Comparison of ENCODE assay signal across 10 mouse cellular contexts in genomic region chr12:31567535-31567934, GRCm38 (mm10). TPM values are rescaled to one million over a fixed set of nuclear protein-coding genes. Genes with fewer than 3 reads are reported as not detected.
DNase-seq lines count a peak whose midpoint lies in the region; ATAC-seq and TF ChIP-seq lines count a peak whose summit lies in the region.
"Not testable (repeated sequence)": the region's sequence is repeated elsewhere in the genome, so short reads cannot be mapped to it uniquely, and the experiment has no call there.
"Had no signal": no experiment of that assay in that cellular context is flagged by ENCODE, and none has a peak within 500 bp of the region (broad histone marks: within the 10 kb centered on the region; RNA-seq: fewer than 3 reads in every experiment).

No protein-coding gene starts in this region.

- not testable (repeated sequence) for H3K36me3 ChIP-seq in forebrain, embryonic 15.5 days; hindbrain, embryonic 10.5 days; kidney, adult 2 months (ENCODE audit: control insufficient read depth, insufficient read depth, low read length); limb, embryonic 12.5 days; lung, embryonic 16.5 days (ENCODE audit: control insufficient read depth, insufficient read depth, low read length); midbrain, postnatal 0 days (ENCODE audit: insufficient read depth, low read length); thymus, adult 2 months (ENCODE audit: control insufficient read depth, insufficient read depth, low read length)

- not testable (repeated sequence) for TF ChIP-seq POLR2A in kidney, adult 2 months (IDR thresholded peaks at IDR 0.05; ENCODE audit: low read depth, low read length); thymus, adult 2 months (IDR thresholded peaks at IDR 0.05; ENCODE audit: control insufficient read depth, extremely low read depth, insufficient read depth, low read length, poor library complexity)

- not testable (repeated sequence) for H3K9me3 ChIP-seq in forebrain, embryonic 15.5 days; hindbrain, embryonic 10.5 days; limb, embryonic 12.5 days; lung, embryonic 16.5 days (ENCODE audit: control insufficient read depth, low read length); midbrain, postnatal 0 days (ENCODE audit: low read length)

- peak overlapping the region; percentile 30 for H3K4me2 ChIP-seq in forebrain, embryonic 15.5 days (replicated peaks)
- peak overlapping the region; percentile 52 for H3K4me2 ChIP-seq in limb, embryonic 12.5 days
- H3K4me2 ChIP-seq in lung, embryonic 16.5 days (ENCODE audit: low read depth, low read length) = peak overlapping the region; percentile 53
- peak overlapping the region; percentile 15; the same call in 1 of the 2 replicates for H3K4me2 ChIP-seq in midbrain, postnatal 0 days (ENCODE audit: low read depth, low read length, poor library complexity, severe bottlenecking)

- 0 out of 2 replicates have a peak, but pooled peaks have one; percentile 41 for ATAC-seq in forebrain, embryonic 15.5 days (replicated peaks)
- ATAC-seq in limb, embryonic 12.5 days (ENCODE audit: insufficient number of reproducible peaks, insufficient read depth, low FRiP score, low TSS enrichment, low read depth) = 0 out of 2 replicates have a peak, but pooled peaks have one; percentile 56
- ATAC-seq in lung, embryonic 16.5 days (ENCODE audit: low read depth); midbrain, postnatal 0 days (ENCODE audit: low FRiP score): not testable (repeated sequence)

- H3K27me3 ChIP-seq in forebrain, embryonic 15.5 days; hindbrain, embryonic 10.5 days (ENCODE audit: insufficient read depth, poor library complexity, severe bottlenecking); kidney, adult 2 months (replicated peaks; ENCODE audit: control insufficient read depth, insufficient read depth, low read length); limb, embryonic 12.5 days; lung, embryonic 16.5 days (ENCODE audit: control insufficient read depth, insufficient read depth, low read depth, low read length); midbrain, postnatal 0 days (ENCODE audit: insufficient read depth, low read length); thymus, adult 2 months (ENCODE audit: control insufficient read depth, insufficient read depth, low read length): not testable (repeated sequence)

- TF ChIP-seq CTCF in kidney, adult 2 months (conservative IDR thresholded peaks at IDR 0.05; ENCODE audit: insufficient read depth, insufficient read length, low read depth, low read length); midbrain, postnatal 0 days (IDR thresholded peaks at IDR 0.05); thymus, adult 2 months (IDR thresholded peaks at IDR 0.05; ENCODE audit: borderline replicate concordance, control insufficient read depth, extremely low read depth, insufficient read depth, low read length, poor library complexity): not testable (repeated sequence)

- not testable (repeated sequence) for H3K9ac ChIP-seq in forebrain, embryonic 15.5 days (replicated peaks); limb, embryonic 12.5 days (replicated peaks); lung, embryonic 16.5 days (ENCODE audit: low read length); midbrain, postnatal 0 days (replicated peaks; ENCODE audit: low read length, poor library complexity, severe bottlenecking)

- peak overlapping the region; percentile 23 for H3K4me3 ChIP-seq in forebrain, embryonic 15.5 days
- H3K4me3 ChIP-seq in hindbrain, embryonic 10.5 days = peak overlapping the region; percentile 31
- not testable (repeated sequence) for H3K4me3 ChIP-seq in kidney, adult 2 months (ENCODE audit: insufficient read depth, low read depth, low read length); midbrain, postnatal 0 days (ENCODE audit: low read depth, low read length)
- peak overlapping the region; percentile 23 for H3K4me3 ChIP-seq in limb, embryonic 12.5 days (replicated peaks)
- H3K4me3 ChIP-seq in lung, embryonic 16.5 days (ENCODE audit: low read length) = peak overlapping the region; percentile 31
- peak overlapping the region; percentile 14 for H3K4me3 ChIP-seq in thymus, adult 2 months (ENCODE audit: control insufficient read depth, insufficient read depth, low read length)

- WGBS in forebrain, embryonic 15.5 days = 26% methylated on average over 10 of the region's 10 CpGs
- 28% methylated on average over 10 of the region's 10 CpGs for WGBS in hindbrain, embryonic 10.5 days
- WGBS in kidney, adult 2 months = 22% methylated on average over 10 of the region's 10 CpGs
- 18% methylated on average over 10 of the region's 10 CpGs for WGBS in limb, embryonic 12.5 days
- WGBS in lung, embryonic 16.5 days = 18% methylated on average over 10 of the region's 10 CpGs
- 28% methylated on average over 10 of the region's 10 CpGs for WGBS in midbrain, postnatal 0 days
- WGBS in thymus, adult 2 months = 34% methylated on average over 10 of the region's 10 CpGs

- peak; percentile 7 for DNase-seq in adrenal gland, postnatal 25 days
- not testable (repeated sequence) for DNase-seq in hindbrain, embryonic 10.5 days (ENCODE audit: low spot score); midbrain, postnatal 0 days (ENCODE audit: low spot score); thymus, adult 2 months
- peak; percentile 33 for DNase-seq in kidney, adult 2 months

- not testable (repeated sequence) for H3K4me1 ChIP-seq in forebrain, embryonic 15.5 days; hindbrain, embryonic 10.5 days (replicated peaks); kidney, adult 2 months (ENCODE audit: control insufficient read depth, insufficient read depth, low read length); limb, embryonic 12.5 days (replicated peaks); lung, embryonic 16.5 days (replicated peaks; ENCODE audit: control insufficient read depth, insufficient read depth, low read length); midbrain, postnatal 0 days (ENCODE audit: insufficient read depth, low read length); thymus, adult 2 months (replicated peaks; ENCODE audit: control insufficient read depth, insufficient read depth, low read length)

- H3K27ac ChIP-seq in forebrain, embryonic 15.5 days (replicated peaks); hindbrain, embryonic 10.5 days; kidney, adult 2 months (ENCODE audit: insufficient read depth, low read depth, low read length); limb, embryonic 12.5 days; lung, embryonic 16.5 days (ENCODE audit: low read length); midbrain, postnatal 0 days (ENCODE audit: low read depth, low read length); thymus, adult 2 months (ENCODE audit: control insufficient read depth, insufficient read depth, low read length): not testable (repeated sequence)

RNA-seq across cellular contexts. Expression of gene Slc26a4, which starts 7.8 kb away (rescaled TPM):
- total RNA-seq in adrenal gland, postnatal 25 days (2021) = 4.8 and 8.1 TPM in 2 replicates
- polyA plus RNA-seq in forebrain, embryonic 15.5 days (2015; fragmentation: Nextera tagmentation; extraction: Ambion mirVana) = 0.08 TPM in 1 of 2 replicates, not detected in the other
- 0.09 TPM in 1 of 2 replicates, not detected in the other for polyA plus RNA-seq in hindbrain, embryonic 10.5 days (2016; fragmentation: Nextera tagmentation; extraction: Ambion mirVana)
- 34.5 and 37.8 TPM in 2 replicates for polyA plus RNA-seq in kidney, adult 2 months (2012; rRNA removed)
- polyA plus RNA-seq in limb, embryonic 12.5 days (2016; fragmentation: Nextera tagmentation; extraction: Ambion mirVana) = 0.06 and 0.09 TPM in 2 replicates
- polyA plus RNA-seq in lung, embryonic 16.5 days (2015; fragmentation: Nextera tagmentation; extraction: Ambion mirVana) = not detected in 2 replicates
- 0.05 and 0.33 TPM in 2 replicates for total RNA-seq in midbrain, postnatal 0 days (2014; rRNA removed)
- polyA plus RNA-seq in midbrain, postnatal 0 days (2015; fragmentation: Nextera tagmentation; extraction: Ambion mirVana) = 0.10 TPM in 1 of 2 replicates, not detected in the other
- polyA plus RNA-seq in thymus, adult 2 months (2012; rRNA removed) = 0.19 and 1.0 TPM in 2 replicates
- total RNA-seq: heart, adult 18-20 months; neutrophil, adult 5-6 weeks had no signal

Comparison
In these comparisons a context has a peak if more than half of its experiments do, and no peak if none do; other contexts are left out.
1. RNA of gene Slc26a4, which starts 7.8 kb away (polyA plus RNA-seq): 34.5 to 37.8 TPM in kidney, adult 2 months; 0.19 to 1.0 TPM in thymus, adult 2 months, 0.09 TPM in hindbrain, embryonic 10.5 days, 0.06 to 0.09 TPM in limb, embryonic 12.5 days, 0.08 TPM in forebrain, embryonic 15.5 days, 0.10 TPM in midbrain, postnatal 0 days and not detected in lung, embryonic 16.5 days; every median in the first group is over 10 times any median in the second.
2. Peak in every context shown above with its lines, with median percentiles within 50 percentile points of each other: H3K4me2 ChIP-seq.